ENCODE assay signal across 16 mouse cellular contexts in the genomic region with DNA sequence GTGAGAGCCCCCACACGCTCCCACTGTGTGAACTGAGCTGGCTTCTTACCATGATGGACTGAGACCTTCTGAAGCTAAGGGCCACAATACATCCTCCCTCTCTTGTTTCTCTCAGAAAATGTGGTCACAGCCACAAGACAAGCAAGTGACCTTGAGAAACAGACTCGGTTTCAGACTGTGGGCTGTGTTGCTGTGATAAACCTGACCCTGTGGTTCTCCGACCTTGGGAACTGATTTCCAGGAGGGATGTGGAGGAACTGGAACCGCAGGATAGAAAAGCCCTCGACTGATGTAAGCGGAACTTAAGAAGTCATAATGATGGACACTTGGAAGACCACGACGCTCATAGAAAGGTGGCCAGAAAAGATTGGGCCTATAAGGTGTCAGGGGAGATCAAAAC. TPM values are rescaled to one million over a fixed set of nuclear protein-coding genes. Genes with fewer than 3 reads are reported as not detected.
A peak's percentile ranks its signal among the peaks of the same experiment; 100 is the strongest.
DNase-seq lines count a peak whose midpoint lies in the region; ATAC-seq and TF ChIP-seq lines count a peak whose summit lies in the region.
"Had no signal": no experiment of that assay in that cellular context is flagged by ENCODE, and none has a peak within 500 bp of the region (broad histone marks: within the 10 kb centered on the region; RNA-seq: fewer than 3 reads in every experiment).

No protein-coding gene starts in this region.

- H3K9me3 ChIP-seq in lung, embryonic 15.5 days: no peaks in the 10 kb centered on the region
- H3K9me3 ChIP-seq: embryonic facial prominence, embryonic 12.5 days; forebrain, embryonic 12.5 days; heart, embryonic 13.5 days; hindbrain, embryonic 15.5 days had no signal

- no peak overlapping the region for H3K4me2 ChIP-seq in lung, embryonic 15.5 days
- H3K4me2 ChIP-seq: embryonic facial prominence, embryonic 12.5 days; forebrain, embryonic 12.5 days; heart, embryonic 13.5 days; hindbrain, embryonic 15.5 days had no signal

- H3K9ac ChIP-seq in lung, embryonic 15.5 days: no peak overlapping the region
- H3K9ac ChIP-seq: embryonic facial prominence, embryonic 12.5 days; forebrain, embryonic 12.5 days; heart, embryonic 13.5 days; hindbrain, embryonic 15.5 days had no signal

- TF ChIP-seq CTCF in embryonic fibroblast, embryonic 13.5 days (IDR thresholded peaks at IDR 0.05; ENCODE audit: borderline replicate concordance, insufficient read depth, low read length): no peak

- H3K36me3 ChIP-seq in lung, embryonic 15.5 days: no peaks in the 10 kb centered on the region
- H3K36me3 ChIP-seq: embryonic facial prominence, embryonic 12.5 days; forebrain, embryonic 12.5 days; heart, embryonic 13.5 days; hindbrain, embryonic 15.5 days had no signal

- no peaks in the 10 kb centered on the region for H3K27me3 ChIP-seq in lung, embryonic 15.5 days
- H3K27me3 ChIP-seq: embryonic facial prominence, embryonic 12.5 days; forebrain, embryonic 12.5 days; heart, embryonic 13.5 days; hindbrain, embryonic 15.5 days had no signal

- peak; percentile 7 to 26 for DNase-seq in adrenal gland, postnatal 36 days
- DNase-seq in adrenal gland, postnatal 25 days: no peak
- DNase-seq in lung, postnatal 14 days: no peak
- peak; percentile 30 for DNase-seq in ovary, postnatal 36 days (ENCODE audit: low spot score)
- no peak for DNase-seq in ovary, postnatal 10 days (ENCODE audit: low spot score)
- DNase-seq: cerebellum, adult 11 months; cerebellum, adult 8-10 months; cerebellum, postnatal 14 days; gastrocnemius, postnatal 14 days; heart, postnatal 36 days had no signal

- H3K4me1 ChIP-seq in lung, embryonic 15.5 days: peaks cover 22% of the 10 kb centered on the region
- peaks cover 8% of the 10 kb centered on the region for H3K4me1 ChIP-seq in embryonic fibroblast, embryonic 13.5 days (ENCODE audit: control insufficient read depth, insufficient read depth, low read length)
- H3K4me1 ChIP-seq: embryonic facial prominence, embryonic 12.5 days; forebrain, embryonic 12.5 days had no signal

- TF ChIP-seq POLR2A in embryonic fibroblast, embryonic 13.5 days (IDR thresholded peaks at IDR 0.05; ENCODE audit: low read depth, low read length): no peak

- no peak for ATAC-seq in lung, embryonic 15.5 days (ENCODE audit: borderline replicate concordance, extremely low read depth, low FRiP score, low TSS enrichment)

- H3K4me3 ChIP-seq in lung, embryonic 15.5 days: no peak overlapping the region
- H3K4me3 ChIP-seq in embryonic fibroblast, embryonic 13.5 days (ENCODE audit: insufficient read depth, low read length): no peak overlapping the region
- H3K4me3 ChIP-seq: embryonic facial prominence, embryonic 12.5 days; forebrain, embryonic 12.5 days; heart, embryonic 13.5 days; hindbrain, embryonic 15.5 days had no signal

- H3K27ac ChIP-seq in lung, embryonic 15.5 days: 0 out of 2 replicates have a peak overlapping the region, but pooled peaks have one; percentile 82
- H3K27ac ChIP-seq in embryonic fibroblast, embryonic 13.5 days (ENCODE audit: insufficient read depth, low read length): peak overlapping the region; percentile 98; the same call in 1 of the 2 replicates
- H3K27ac ChIP-seq: embryonic facial prominence, embryonic 12.5 days; forebrain, embryonic 12.5 days; heart, embryonic 13.5 days; hindbrain, embryonic 15.5 days had no signal

- WGBS in lung, embryonic 15.5 days: 53% methylated on average over 8 of the region's 8 CpGs

RNA-seq across cellular contexts. Expression of a gene that starts 56.1 kb away (rescaled TPM):
- total RNA-seq in adrenal gland, postnatal 36 days (2021): 100 to 1,000 TPM; 127 to 174 TPM
- total RNA-seq in adrenal gland, postnatal 25 days (2021): 107 and 113 TPM in 2 replicates
- 33.5 and 35.7 TPM in 2 replicates for polyA plus RNA-seq in lung, embryonic 15.5 days (2015; fragmentation: Nextera tagmentation; extraction: Ambion mirVana)
- polyA plus RNA-seq in embryonic fibroblast, embryonic 13.5 days (2011; ENCODE audit: insufficient read length, low read depth, missing spikeins): 130 and 144 TPM in 2 replicates

Comparison
In these comparisons a context has a peak if more than half of its experiments do, and no peak if none do; other contexts are left out.
1. DNase-seq: peak in adrenal gland, postnatal 36 days (2 of 2) and ovary, postnatal 36 days (single experiment); none in adrenal gland, postnatal 25 days (single experiment), lung, postnatal 14 days (single experiment) and ovary, postnatal 10 days (single experiment).